Mouse (Mus musculus) ES-Bruce4 (cell line): ENCODE measurements at regions not wholly inside any gene's neighbourhood (a gene's known extent, or its start where the extent isn't known, plus 50 kb on each side); places are given as distances from the start of the nearest gene placed in this dataset.

Source experiments
- H3K27ac ChIP-seq: 2 replicates; pipeline ENCODE4 v1.5.1; 2012; ENCODE audit warnings: low read length, inconsistent platforms; ENCODE audit not compliant: insufficient read depth
- H3K27me3 ChIP-seq: 2 replicates; pipeline ENCODE4 v1.6.1; 2012; ENCODE audit warnings: mild to moderate bottlenecking, low read length, inconsistent platforms; ENCODE audit not compliant: control insufficient read depth, poor library complexity, insufficient read depth, severe bottlenecking
- H3K36me3 ChIP-seq: 2 replicates; pipeline ENCODE4 v1.6.1; 2012; ENCODE audit warnings: inconsistent platforms, mild to moderate bottlenecking, low read length, moderate library complexity; ENCODE audit not compliant: control insufficient read depth, poor library complexity, insufficient read depth, severe bottlenecking
- H3K4me1 ChIP-seq: one replicate; pipeline ENCODE4 v1.8.1; 2011; ENCODE audit warnings: low read length; ENCODE audit not compliant: control insufficient read depth, insufficient read depth
- H3K4me3 ChIP-seq: 2 replicates; pipeline ENCODE4 v1.5.1; 2011; ENCODE audit warnings: low read depth, mild to moderate bottlenecking, low read length
- H3K9ac ChIP-seq: 2 replicates; pipeline ENCODE4 v1.6.1; 2012; ENCODE audit warnings: low read depth, mild to moderate bottlenecking, inconsistent platforms; ENCODE audit not compliant: poor library complexity, severe bottlenecking
- H3K9me3 ChIP-seq: replicated peaks from 2 replicates; pipeline ENCODE4 v1.6.1; 2012; ENCODE audit warnings: mild to moderate bottlenecking, low read length, inconsistent platforms; ENCODE audit not compliant: control insufficient read depth, poor library complexity, insufficient read depth, severe bottlenecking
- CTCF ChIP-seq: IDR thresholded peaks from one replicate; pipeline ENCODE4 v1.8.1; 2011; ENCODE audit warnings: low read depth, low read length
- EP300 ChIP-seq: IDR thresholded peaks from 2 replicates; pipeline ENCODE4 v1.6.1; 2011; ENCODE audit warnings: low read depth, low read length; ENCODE audit not compliant: insufficient read depth
- POLR2A ChIP-seq: IDR thresholded peaks from one replicate; pipeline ENCODE4 v1.8.1; 2011; ENCODE audit warnings: low read length; ENCODE audit not compliant: insufficient read depth

GRCm38 (mm10) chr4:53386309-53386708 lies 53.9 kb upstream of the Slc44a1 start:
- H3K27me3 ChIP-seq: no peaks in the 10 kb centered on the region
- no peaks in the 10 kb centered on the region for H3K36me3 ChIP-seq
- H3K9ac ChIP-seq: no peak overlapping the region
- H3K4me3 ChIP-seq: no peak overlapping the region
- H3K4me1 ChIP-seq: no peaks in the 10 kb centered on the region
- no peak for TF ChIP-seq POLR2A
- TF ChIP-seq EP300: no peak
- no peak for TF ChIP-seq CTCF
- H3K27ac ChIP-seq: no peak overlapping the region
- no peaks in the 10 kb centered on the region for H3K9me3 ChIP-seq

GRCm38 (mm10) chr4:53384761-53385160 lies 55.5 kb upstream of the Slc44a1 start:
- no peaks in the 10 kb centered on the region for H3K27me3 ChIP-seq
- H3K27ac ChIP-seq: no peak overlapping the region
- H3K9me3 ChIP-seq: no peaks in the 10 kb centered on the region
- peak; percentile 15 for TF ChIP-seq CTCF
- TF ChIP-seq POLR2A: no peak
- H3K4me3 ChIP-seq: no peak overlapping the region
- no peaks in the 10 kb centered on the region for H3K4me1 ChIP-seq
- no peak overlapping the region for H3K9ac ChIP-seq
- H3K36me3 ChIP-seq: no peaks in the 10 kb centered on the region

- H3K27me3 ChIP-seq: no peaks in the 10 kb centered on the region
- no peak for TF ChIP-seq EP300
- TF ChIP-seq CTCF: no peak
- TF ChIP-seq POLR2A: no peak
- H3K27ac ChIP-seq: no peak overlapping the region
- H3K36me3 ChIP-seq: no peaks in the 10 kb centered on the region
- H3K4me1 ChIP-seq: no peaks in the 10 kb centered on the region
- H3K9me3 ChIP-seq: no peaks in the 10 kb centered on the region
- no peak overlapping the region for H3K4me3 ChIP-seq
- no peak overlapping the region for H3K9ac ChIP-seq
These were observed 56.1 kb upstream of the Slc44a1 start for GRCm38 (mm10) chr4:53384104-53384503.

- H3K27ac ChIP-seq: no peak overlapping the region
- no peaks in the 10 kb centered on the region for H3K36me3 ChIP-seq
- H3K9ac ChIP-seq: no peak overlapping the region
- TF ChIP-seq POLR2A (no peak), CTCF (no peak), EP300 (no peak)
- H3K4me3 ChIP-seq: no peak overlapping the region
- no peaks in the 10 kb centered on the region for H3K27me3 ChIP-seq
- no peaks in the 10 kb centered on the region for H3K9me3 ChIP-seq
- H3K4me1 ChIP-seq: no peaks in the 10 kb centered on the region
These were observed 58.2 kb upstream of the Slc44a1 start for GRCm38 (mm10) chr4:53382012-53382411.

GRCm38 (mm10) chr4:53379855-53380254 lies 60.4 kb upstream of the Slc44a1 start:
- Histone ChIP-seq H3K9ac (no peak overlapping the region), H3K4me1 (no peaks in the 10 kb centered on the region), H3K4me3 (no peak overlapping the region), H3K9me3 (no peaks in the 10 kb centered on the region), H3K27ac (no peak overlapping the region), H3K36me3 (no peaks in the 10 kb centered on the region), H3K27me3 (no peaks in the 10 kb centered on the region)
- TF ChIP-seq EP300 (no peak), POLR2A (no peak), CTCF (no peak)

GRCm38 (mm10) chr4:53376995-53377394 lies 63.2 kb upstream of the Slc44a1 start:
- no peaks in the 10 kb centered on the region for H3K9me3 ChIP-seq
- no peaks in the 10 kb centered on the region for H3K27me3 ChIP-seq
- H3K4me1 ChIP-seq: no peaks in the 10 kb centered on the region
- H3K4me3 ChIP-seq: no peak overlapping the region
- H3K36me3 ChIP-seq: no peaks in the 10 kb centered on the region
- H3K9ac ChIP-seq: no peak overlapping the region
- TF ChIP-seq EP300 (no peak), POLR2A (no peak), CTCF (no peak)
- no peak overlapping the region for H3K27ac ChIP-seq

- no peak overlapping the region for H3K9ac ChIP-seq
- no peaks in the 10 kb centered on the region for H3K36me3 ChIP-seq
- no peaks in the 10 kb centered on the region for H3K27me3 ChIP-seq
- H3K9me3 ChIP-seq: no peaks in the 10 kb centered on the region
- TF ChIP-seq CTCF (no peak), POLR2A (no peak)
- H3K4me3 ChIP-seq: no peak overlapping the region
- peaks cover 2% of the 10 kb centered on the region for H3K4me1 ChIP-seq
- H3K27ac ChIP-seq: no peak overlapping the region
These were observed 83.8 kb upstream of the Slc44a1 start for GRCm38 (mm10) chr4:53356374-53356773.
